Mouse (Mus musculus) mature B cell (primary cell): ENCODE results near the gene Elfn1.

Experiments
- in situ Hi-C: fragments of 300-500 bp; cut with MboI; formaldehyde crosslinking; loops from 2 replicates; pipeline ENCODE4 v1.14.3; 2019

Gene Elfn1

GRCm38 (mm10) chr5:140023941-140024500, 116.3 kb downstream of the Elfn1 start:
- in situ Hi-C loops = no loop called here
